Mouse (Mus musculus): ENCODE data around the gene Bcl7c. TPM values are rescaled to one million over a fixed set of nuclear protein-coding genes. Genes with fewer than 3 reads are reported as not detected.
"Not testable (repeated sequence)": the region's sequence is repeated elsewhere in the genome, so short reads cannot be mapped to it uniquely, and the experiment has no call there.

Gene Bcl7c
- polyA plus RNA-seq, 1 experiment = 69.0 TPM

GRCm38 (mm10) chr7:127642254-127642653 lies 66.5 kb downstream of the Bcl7c start:
- H3K4me1 ChIP-seq (ENCODE audit: control insufficient read depth, insufficient read depth, low read length) = peaks cover 4% of the 10 kb centered on the region
- no peak overlapping the region for H3K27ac ChIP-seq (ENCODE audit: control insufficient read depth, insufficient read depth, low read depth, low read length)
- no peak overlapping the region for H3K4me3 ChIP-seq (ENCODE audit: control insufficient read depth, low read depth, low read length)
- TF ChIP-seq CTCF (IDR thresholded peaks at IDR 0.05; ENCODE audit: control insufficient read depth, insufficient read depth, insufficient replicate concordance, low read depth, low read length) = no peak
- no peak for TF ChIP-seq POLR2A (IDR thresholded peaks at IDR 0.05; ENCODE audit: control insufficient read depth, low read depth, low read length)
- no peaks in the 10 kb centered on the region for H3K27me3 ChIP-seq (ENCODE audit: control insufficient read depth, insufficient read depth, low read length)
- no peaks in the 10 kb centered on the region for H3K36me3 ChIP-seq (ENCODE audit: control insufficient read depth, insufficient read depth, low read length)

- no peak overlapping the region for H3K27ac ChIP-seq (ENCODE audit: control insufficient read depth, insufficient read depth, low read depth, low read length)
- H3K36me3 ChIP-seq (ENCODE audit: control insufficient read depth, insufficient read depth, low read length) = no peaks in the 10 kb centered on the region
- H3K4me1 ChIP-seq (ENCODE audit: control insufficient read depth, insufficient read depth, low read length) = peaks cover 8% of the 10 kb centered on the region
- TF ChIP-seq POLR2A (IDR thresholded peaks at IDR 0.05; ENCODE audit: control insufficient read depth, low read depth, low read length) (no peak), CTCF (IDR thresholded peaks at IDR 0.05; ENCODE audit: control insufficient read depth, insufficient read depth, insufficient replicate concordance, low read depth, low read length) (no peak)
- H3K4me3 ChIP-seq (ENCODE audit: control insufficient read depth, low read depth, low read length) = no peak overlapping the region
- H3K27me3 ChIP-seq (ENCODE audit: control insufficient read depth, insufficient read depth, low read length) = no peaks in the 10 kb centered on the region
Observed at GRCm38 (mm10) chr7:127641260-127641659, 67.5 kb downstream of the Bcl7c start.

GRCm38 (mm10) chr7:127636963-127637362 lies 71.8 kb downstream of the Bcl7c start:
- Histone ChIP-seq H3K4me1 (ENCODE audit: control insufficient read depth, insufficient read depth, low read length) (peaks cover 8% of the 10 kb centered on the region), H3K4me3 (ENCODE audit: control insufficient read depth, low read depth, low read length) (peak overlapping the region; percentile 86), H3K36me3 (ENCODE audit: control insufficient read depth, insufficient read depth, low read length) (no peaks in the 10 kb centered on the region), H3K27me3 (ENCODE audit: control insufficient read depth, insufficient read depth, low read length) (no peaks in the 10 kb centered on the region), H3K27ac (ENCODE audit: control insufficient read depth, insufficient read depth, low read depth, low read length) (no peak overlapping the region)
- TF ChIP-seq CTCF (IDR thresholded peaks at IDR 0.05; ENCODE audit: control insufficient read depth, insufficient read depth, insufficient replicate concordance, low read depth, low read length) = no peak
- no peak for TF ChIP-seq POLR2A (IDR thresholded peaks at IDR 0.05; ENCODE audit: control insufficient read depth, low read depth, low read length)

- H3K4me3 ChIP-seq (ENCODE audit: control insufficient read depth, low read depth, low read length) = peak overlapping the region; percentile 6; the same call in 1 of the 2 replicates
- H3K27ac ChIP-seq (ENCODE audit: control insufficient read depth, insufficient read depth, low read depth, low read length) = no peak overlapping the region
- no peaks in the 10 kb centered on the region for H3K4me1 ChIP-seq (ENCODE audit: control insufficient read depth, insufficient read depth, low read length)
- TF ChIP-seq POLR2A (IDR thresholded peaks at IDR 0.05; ENCODE audit: control insufficient read depth, low read depth, low read length) (no peak), CTCF (IDR thresholded peaks at IDR 0.05; ENCODE audit: control insufficient read depth, insufficient read depth, insufficient replicate concordance, low read depth, low read length) (no peak)
- H3K36me3 ChIP-seq (ENCODE audit: control insufficient read depth, insufficient read depth, low read length) = no peaks in the 10 kb centered on the region
- no peaks in the 10 kb centered on the region for H3K27me3 ChIP-seq (ENCODE audit: control insufficient read depth, insufficient read depth, low read length)
Observed at GRCm38 (mm10) chr7:127631416-127631815, 77.3 kb downstream of the Bcl7c start.

- TF ChIP-seq POLR2A (IDR thresholded peaks at IDR 0.05; ENCODE audit: control insufficient read depth, low read depth, low read length) (no peak), CTCF (IDR thresholded peaks at IDR 0.05; ENCODE audit: control insufficient read depth, insufficient read depth, insufficient replicate concordance, low read depth, low read length) (no peak)
- H3K4me3 ChIP-seq (ENCODE audit: control insufficient read depth, low read depth, low read length) = no peak overlapping the region
- no peaks in the 10 kb centered on the region for H3K27me3 ChIP-seq (ENCODE audit: control insufficient read depth, insufficient read depth, low read length)
- H3K36me3 ChIP-seq (ENCODE audit: control insufficient read depth, insufficient read depth, low read length) = no peaks in the 10 kb centered on the region
- no peak overlapping the region for H3K27ac ChIP-seq (ENCODE audit: control insufficient read depth, insufficient read depth, low read depth, low read length)
- no peaks in the 10 kb centered on the region for H3K4me1 ChIP-seq (ENCODE audit: control insufficient read depth, insufficient read depth, low read length)
Observed at GRCm38 (mm10) chr7:127628646-127629045, 80.1 kb downstream of the Bcl7c start.

- H3K4me1 ChIP-seq (ENCODE audit: control insufficient read depth, insufficient read depth, low read length) = no peaks in the 10 kb centered on the region
- TF ChIP-seq POLR2A (IDR thresholded peaks at IDR 0.05; ENCODE audit: control insufficient read depth, low read depth, low read length) = no peak
- TF ChIP-seq CTCF (IDR thresholded peaks at IDR 0.05; ENCODE audit: control insufficient read depth, insufficient read depth, insufficient replicate concordance, low read depth, low read length) = no peak
- no peak overlapping the region for H3K4me3 ChIP-seq (ENCODE audit: control insufficient read depth, low read depth, low read length)
- H3K36me3 ChIP-seq (ENCODE audit: control insufficient read depth, insufficient read depth, low read length) = no peaks in the 10 kb centered on the region
- H3K27me3 ChIP-seq (ENCODE audit: control insufficient read depth, insufficient read depth, low read length) = no peaks in the 10 kb centered on the region
- H3K27ac ChIP-seq (ENCODE audit: control insufficient read depth, insufficient read depth, low read depth, low read length) = no peak overlapping the region
Observed at GRCm38 (mm10) chr7:127626471-127626870, 82.3 kb downstream of the Bcl7c start.

GRCm38 (mm10) chr7:127626039-127626438 lies 82.7 kb downstream of the Bcl7c start:
- Histone ChIP-seq H3K36me3 (ENCODE audit: control insufficient read depth, insufficient read depth, low read length) (no peaks in the 10 kb centered on the region), H3K27me3 (ENCODE audit: control insufficient read depth, insufficient read depth, low read length) (no peaks in the 10 kb centered on the region), H3K4me1 (ENCODE audit: control insufficient read depth, insufficient read depth, low read length) (no peaks in the 10 kb centered on the region), H3K27ac (ENCODE audit: control insufficient read depth, insufficient read depth, low read depth, low read length) (no peak overlapping the region), H3K4me3 (ENCODE audit: control insufficient read depth, low read depth, low read length) (no peak overlapping the region)
- TF ChIP-seq CTCF (IDR thresholded peaks at IDR 0.05; ENCODE audit: control insufficient read depth, insufficient read depth, insufficient replicate concordance, low read depth, low read length) (no peak), POLR2A (IDR thresholded peaks at IDR 0.05; ENCODE audit: control insufficient read depth, low read depth, low read length) (no peak)

GRCm38 (mm10) chr7:127618402-127618801 lies 90.3 kb downstream of the Bcl7c start:
- not testable (repeated sequence) for H3K36me3 ChIP-seq (ENCODE audit: control insufficient read depth, insufficient read depth, low read length); H3K4me3 ChIP-seq (ENCODE audit: control insufficient read depth, low read depth, low read length); H3K27me3 ChIP-seq (ENCODE audit: control insufficient read depth, insufficient read depth, low read length); H3K27ac ChIP-seq (ENCODE audit: control insufficient read depth, insufficient read depth, low read depth, low read length)
- H3K4me1 ChIP-seq (ENCODE audit: control insufficient read depth, insufficient read depth, low read length) = peaks cover 15% of the 10 kb centered on the region

All from testis, adult 2 months (tissue).